Mouse (Mus musculus) forebrain, embryonic 11.5 days (tissue): ENCODE measurements at regions not wholly inside any gene's neighbourhood (a gene's known extent, or its start where the extent isn't known, plus 50 kb on each side); places are given as distances from the start of the nearest gene placed in this dataset.

ENCODE experiments used
- ATAC-seq: fragments of 200-750 bp; cut with Nextera tagmentation; replicated peaks from 2 replicates; pipeline ENCODE4 v1.8.0; 2017; ENCODE audit warnings: moderate TSS enrichment; ENCODE audit not compliant: low FRiP score
- DNase-seq: peaks from one replicate; pipeline ENCODE4 v3.0.0-alpha.2; 2017; ENCODE audit warnings: low spot score
- H3K27ac ChIP-seq: fragments of 300-500 bp; sonication (generic); 2 replicates; pipeline ENCODE4 v1.5.1; 2014; ENCODE audit warnings: low read depth, low read length
- H3K27me3 ChIP-seq: fragments of 300-500 bp; sonication (generic); 2 replicates; pipeline ENCODE4 v1.6.1; 2014; ENCODE audit warnings: mild to moderate bottlenecking, low read length, mixed read lengths; ENCODE audit not compliant: control insufficient read depth, insufficient read depth
- H3K36me3 ChIP-seq: fragments of 300-500 bp; sonication (generic); 2 replicates; pipeline ENCODE4 v1.6.1; 2014; ENCODE audit warnings: mild to moderate bottlenecking, low read length, moderate library complexity, mixed read lengths; ENCODE audit not compliant: control insufficient read depth, insufficient read depth
- H3K4me1 ChIP-seq: fragments of 300-500 bp; sonication (generic); replicated peaks from 2 replicates; pipeline ENCODE4 v1.6.1; 2014; ENCODE audit warnings: low read length, mixed read lengths; ENCODE audit not compliant: control insufficient read depth, insufficient read depth
- H3K4me2 ChIP-seq: fragments of 300-500 bp; sonication (generic); 2 replicates; pipeline ENCODE4 v1.6.1; 2014; ENCODE audit warnings: low read depth, mild to moderate bottlenecking, low read length, moderate library complexity, mixed read lengths; ENCODE audit not compliant: severe bottlenecking
- H3K4me3 ChIP-seq: fragments of 300-500 bp; sonication (generic); 2 replicates; pipeline ENCODE4 v1.5.1; 2014; ENCODE audit warnings: low read depth, low read length
- H3K9ac ChIP-seq: fragments of 300-500 bp; sonication (generic); 2 replicates; pipeline ENCODE4 v1.6.1; 2014; ENCODE audit warnings: low read length
- H3K9me3 ChIP-seq: fragments of 300-500 bp; sonication (generic); 2 replicates; pipeline ENCODE4 v1.6.1; 2016; ENCODE audit warnings: low read length, mixed read lengths; ENCODE audit not compliant: control insufficient read depth
- WGBS: fragments of 180-500 bp; shearing (Covaris S2); extraction: QIAGEN DNeasy Blood & Tissue Kit; methylation state at CpG from one replicate; pipeline ENCODE4 v1.1.7; 2014; 5-methylcytosine and 5-hydroxymethylcytosine counted together

DNA sequence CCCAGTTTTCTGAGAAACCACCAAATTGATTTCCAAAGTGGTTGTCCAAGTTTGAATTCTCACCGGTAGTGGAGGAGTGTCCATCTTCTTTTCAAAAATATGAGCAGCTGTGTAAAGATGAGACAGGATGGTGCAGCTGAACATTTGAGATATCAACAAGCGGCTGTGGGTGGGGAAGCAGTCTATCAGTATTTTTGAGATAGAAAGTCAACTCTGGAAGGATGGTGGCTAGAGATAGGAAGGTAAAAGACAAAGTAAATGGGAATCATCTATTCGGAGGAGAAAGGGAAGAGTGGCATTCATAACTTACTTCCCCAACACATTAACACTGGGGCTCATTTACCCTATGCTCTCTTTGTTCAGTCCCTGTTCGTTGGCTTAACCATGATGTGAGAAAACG lies 146.9 kb upstream of the Gmnc start:
- no peaks in the 10 kb centered on the region for H3K4me1 ChIP-seq
- ATAC-seq, result no peak
- no peaks in the 10 kb centered on the region for H3K36me3 ChIP-seq
- H3K27me3 ChIP-seq, result no peaks in the 10 kb centered on the region
- H3K4me2 ChIP-seq, result no peak overlapping the region
- DNase-seq, result no peak
- 86% methylated on average over 5 of the region's 5 CpGs for WGBS
- H3K9me3 ChIP-seq, result no peaks in the 10 kb centered on the region
- no peak overlapping the region for H3K27ac ChIP-seq
- no peak overlapping the region for H3K4me3 ChIP-seq
- H3K9ac ChIP-seq, result no peak overlapping the region

DNA sequence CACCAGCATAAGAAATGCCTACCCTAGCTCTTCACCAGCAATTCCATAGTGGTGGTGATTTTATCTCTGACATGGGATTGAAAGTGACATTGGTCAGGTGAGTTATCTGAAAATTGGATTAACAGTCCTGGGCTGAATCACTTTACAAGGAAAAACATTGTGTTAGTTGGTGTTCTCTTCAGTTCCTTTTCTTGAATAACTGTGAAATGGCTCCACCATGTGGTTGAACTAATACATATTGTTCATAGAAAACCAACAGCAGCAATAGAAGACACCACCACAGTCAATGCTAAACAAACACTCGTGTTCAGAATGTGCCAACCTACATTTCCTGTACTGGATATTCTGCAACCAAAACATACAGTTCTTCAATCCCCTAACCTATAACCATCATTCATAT lies 147.5 kb upstream of the Gmnc start:
- Histone ChIP-seq H3K27ac (no peak overlapping the region), H3K4me1 (no peaks in the 10 kb centered on the region), H3K4me3 (no peak overlapping the region), H3K4me2 (no peak overlapping the region), H3K9me3 (no peaks in the 10 kb centered on the region), H3K9ac (no peak overlapping the region), H3K27me3 (no peaks in the 10 kb centered on the region), H3K36me3 (no peaks in the 10 kb centered on the region)
- ATAC-seq, result no peak
- no peak for DNase-seq
- 46% methylated on average over 1 of the region's 1 CpGs for WGBS

DNA sequence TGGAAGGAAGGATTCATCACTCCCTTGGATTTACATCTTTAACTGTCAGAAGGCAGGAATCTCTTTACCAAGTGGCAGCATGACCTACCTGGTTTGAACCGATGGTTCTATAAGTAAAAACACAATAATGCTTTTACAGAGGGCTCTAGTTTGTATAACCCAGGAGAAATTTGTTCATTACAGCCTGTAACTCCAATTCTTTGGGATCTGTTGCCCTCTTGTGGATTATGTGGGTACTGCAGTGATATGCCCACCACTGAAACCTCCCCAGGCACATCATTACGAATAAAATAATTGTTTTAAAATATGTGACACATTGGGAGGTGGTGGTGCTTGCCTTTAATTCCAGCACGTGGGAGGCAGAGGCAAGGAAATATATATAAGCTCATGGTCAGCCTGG lies 148.6 kb upstream of the Gmnc start:
- no peaks in the 10 kb centered on the region for H3K9me3 ChIP-seq
- H3K27me3 ChIP-seq, result no peaks in the 10 kb centered on the region
- no peak overlapping the region for H3K9ac ChIP-seq
- H3K4me1 ChIP-seq, result no peaks in the 10 kb centered on the region
- ATAC-seq (peak; percentile 53; the same call in 1 of the 2 replicates), DNase-seq (peak; percentile 66)
- H3K27ac ChIP-seq, result no peak overlapping the region
- no peaks in the 10 kb centered on the region for H3K36me3 ChIP-seq
- no peak overlapping the region for H3K4me3 ChIP-seq
- no peak overlapping the region for H3K4me2 ChIP-seq
- 25% methylated on average over 3 of the region's 3 CpGs for WGBS

DNA sequence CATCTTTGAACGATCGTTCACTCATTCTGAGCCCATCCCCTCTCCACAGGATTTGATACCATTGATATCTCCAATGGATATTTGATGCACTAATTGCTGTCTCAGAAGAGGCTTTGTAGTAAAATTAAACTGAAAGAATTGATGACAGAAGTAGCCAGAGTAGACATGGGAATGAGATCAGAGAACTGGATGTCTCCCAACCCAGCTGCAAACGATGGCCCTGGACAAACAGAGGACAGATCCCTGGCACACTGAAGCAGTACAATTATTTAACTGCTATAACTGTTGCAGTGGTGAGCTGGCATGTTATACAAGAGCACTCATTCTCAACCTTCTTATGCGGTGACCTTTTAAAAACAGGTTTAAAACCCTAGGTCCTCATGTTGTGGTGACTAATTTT lies 151.5 kb upstream of the Ostn start:
- no peak overlapping the region for H3K27ac ChIP-seq
- no peaks in the 10 kb centered on the region for H3K27me3 ChIP-seq
- no peak overlapping the region for H3K4me2 ChIP-seq
- H3K4me3 ChIP-seq, result no peak overlapping the region
- H3K36me3 ChIP-seq, result no peaks in the 10 kb centered on the region
- no peaks in the 10 kb centered on the region for H3K4me1 ChIP-seq
- DNase-seq (no peak), ATAC-seq (no peak)
- H3K9ac ChIP-seq, result no peak overlapping the region
- no peaks in the 10 kb centered on the region for H3K9me3 ChIP-seq
- 87% methylated on average over 4 of the region's 4 CpGs for WGBS

DNA sequence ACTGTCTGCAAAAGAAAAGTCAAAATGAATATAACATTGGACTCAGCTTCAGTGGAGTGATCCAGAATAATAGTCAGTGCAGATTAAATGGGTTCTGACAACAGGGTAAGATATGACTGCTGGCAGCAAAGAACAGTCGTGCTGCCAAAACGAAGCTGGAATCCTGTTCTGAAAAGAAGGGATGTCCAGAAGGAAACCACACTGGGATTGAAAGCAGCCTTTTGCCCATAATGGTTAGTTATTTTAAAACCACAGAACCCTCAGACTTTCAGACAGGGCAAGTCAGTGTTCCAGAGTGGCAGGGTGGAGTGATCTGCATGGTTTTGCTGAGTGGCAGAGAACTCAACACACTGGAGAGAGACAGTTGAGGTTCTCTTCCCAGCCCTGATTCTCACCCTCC lies 111.6 kb upstream of the Ostn start:
- Histone ChIP-seq H3K4me1 (no peaks in the 10 kb centered on the region), H3K4me3 (no peak overlapping the region), H3K4me2 (no peak overlapping the region), H3K27ac (no peak overlapping the region), H3K9me3 (no peaks in the 10 kb centered on the region), H3K27me3 (no peaks in the 10 kb centered on the region), H3K9ac (no peak overlapping the region), H3K36me3 (no peaks in the 10 kb centered on the region)
- WGBS, result 90% methylated on average over 2 of the region's 2 CpGs
- ATAC-seq, result no peak
- no peak for DNase-seq
